ENCODE assay signal across 19 mouse cellular contexts in the genomic region with DNA sequence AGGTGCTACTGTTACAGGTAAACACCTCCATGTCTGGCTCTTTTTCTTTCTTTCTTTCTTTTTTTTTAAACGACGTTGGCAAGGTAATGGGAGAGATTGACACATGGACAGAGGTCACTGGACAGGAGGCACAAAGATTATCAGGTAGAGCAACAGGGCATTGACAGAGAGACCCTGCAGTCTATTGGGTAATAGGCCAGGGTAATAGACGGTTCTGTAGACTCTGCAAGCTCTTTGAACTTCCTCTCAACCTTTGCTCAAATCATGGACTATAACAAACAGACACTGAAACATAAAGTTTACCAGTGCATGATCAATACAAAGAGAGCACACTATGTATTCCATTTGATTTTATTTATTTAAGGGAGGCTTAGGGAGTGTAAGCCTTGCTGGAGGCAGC.
"Had no signal": no experiment of that assay in that cellular context is flagged by ENCODE, and none has a peak within 500 bp of the region (broad histone marks: within the 10 kb centered on the region; RNA-seq: fewer than 3 reads in every experiment).

No protein-coding gene starts in this region.

- H3K4me3 ChIP-seq: layer of hippocampus, adult 2 months; midbrain, embryonic 12.5 days; midbrain, embryonic 15.5 days; neural tube, embryonic 12.5 days; neural tube, embryonic 15.5 days had no signal

- H3K9me3 ChIP-seq: midbrain, embryonic 12.5 days; midbrain, embryonic 15.5 days; neural tube, embryonic 12.5 days; neural tube, embryonic 15.5 days had no signal

- DNase-seq: kidney, adult 2 months; kidney, postnatal 25 days; layer of hippocampus, adult 9-11 months; lung, embryonic 14.5 days; right cerebral cortex, adult 18-20 months; right cerebral cortex, postnatal 25 days; spleen, adult 18-20 months; thymus, adult 2 months; thymus, postnatal 14 days; thymus, postnatal 4 days had no signal

- H3K9ac ChIP-seq: lung, embryonic 14.5 days; midbrain, embryonic 12.5 days; midbrain, embryonic 15.5 days; neural tube, embryonic 12.5 days; neural tube, embryonic 15.5 days had no signal

- H3K27me3 ChIP-seq: midbrain, embryonic 12.5 days; midbrain, embryonic 15.5 days; neural tube, embryonic 12.5 days; neural tube, embryonic 15.5 days had no signal

- H3K36me3 ChIP-seq: midbrain, embryonic 12.5 days; midbrain, embryonic 15.5 days; neural tube, embryonic 12.5 days; neural tube, embryonic 15.5 days had no signal

- H3K27ac ChIP-seq: hindbrain, postnatal 0 days; kidney, postnatal 0 days; layer of hippocampus, adult 2 months; macrophage; midbrain, embryonic 12.5 days; midbrain, embryonic 15.5 days; neural tube, embryonic 12.5 days; neural tube, embryonic 15.5 days had no signal

- ATAC-seq: hindbrain, postnatal 0 days; lung, postnatal 0 days; midbrain, embryonic 15.5 days had no signal

- H3K4me2 ChIP-seq: lung, embryonic 14.5 days; midbrain, embryonic 12.5 days; midbrain, embryonic 15.5 days; neural tube, embryonic 12.5 days; neural tube, embryonic 15.5 days had no signal

- H3K4me1 ChIP-seq: midbrain, embryonic 12.5 days; midbrain, embryonic 15.5 days; neural tube, embryonic 12.5 days; neural tube, embryonic 15.5 days had no signal
